Mouse (Mus musculus) testis, adult 2 months (tissue): Measurements from ENCODE around the gene Lmx1a.

Experiments
- CTCF ChIP-seq: fragments of 200-500 bp; IDR thresholded peaks from 2 replicates; pipeline ENCODE4 v1.5.1; 2012; ENCODE audit warnings: low read depth, mild to moderate bottlenecking, inconsistent platforms, low read length, moderate library complexity; ENCODE audit not compliant: control insufficient read depth, insufficient read depth, insufficient replicate concordance
- POLR2A ChIP-seq: fragments of 200-500 bp; IDR thresholded peaks from 2 replicates; pipeline ENCODE4 v1.6.1; 2012; ENCODE audit warnings: low read depth, mild to moderate bottlenecking, inconsistent platforms, low read length, moderate library complexity; ENCODE audit not compliant: control insufficient read depth

DNA sequence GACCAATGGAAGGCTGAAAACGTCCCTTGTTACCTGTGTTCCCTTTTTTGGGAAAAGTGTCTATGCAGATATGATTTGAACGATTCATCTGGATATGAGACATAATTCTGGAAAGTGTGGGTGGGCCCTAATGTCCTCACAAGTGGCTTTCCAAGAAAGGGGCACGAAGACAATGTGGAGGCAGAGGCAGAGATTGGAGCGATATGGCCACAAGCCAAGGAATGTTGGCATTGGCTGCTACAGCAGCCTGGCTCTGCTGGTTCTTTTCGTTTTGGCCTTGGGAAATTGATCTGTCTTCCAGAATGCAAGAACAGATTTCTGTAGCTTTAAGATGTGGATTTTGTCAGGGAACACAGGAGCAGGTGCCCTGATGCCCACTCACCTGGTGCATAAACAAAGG, 63.6 kb downstream of the Lmx1a start:
- no peak for TF ChIP-seq POLR2A
- no peak for TF ChIP-seq CTCF
